Mouse (Mus musculus): ENCODE data around the gene Sez6l. TPM values are rescaled to one million over a fixed set of nuclear protein-coding genes. Genes with fewer than 3 reads are reported as not detected.

The Sez6l gene
- polyA plus RNA-seq, 1 experiment from 2014 or later: 0.31 TPM

DNA sequence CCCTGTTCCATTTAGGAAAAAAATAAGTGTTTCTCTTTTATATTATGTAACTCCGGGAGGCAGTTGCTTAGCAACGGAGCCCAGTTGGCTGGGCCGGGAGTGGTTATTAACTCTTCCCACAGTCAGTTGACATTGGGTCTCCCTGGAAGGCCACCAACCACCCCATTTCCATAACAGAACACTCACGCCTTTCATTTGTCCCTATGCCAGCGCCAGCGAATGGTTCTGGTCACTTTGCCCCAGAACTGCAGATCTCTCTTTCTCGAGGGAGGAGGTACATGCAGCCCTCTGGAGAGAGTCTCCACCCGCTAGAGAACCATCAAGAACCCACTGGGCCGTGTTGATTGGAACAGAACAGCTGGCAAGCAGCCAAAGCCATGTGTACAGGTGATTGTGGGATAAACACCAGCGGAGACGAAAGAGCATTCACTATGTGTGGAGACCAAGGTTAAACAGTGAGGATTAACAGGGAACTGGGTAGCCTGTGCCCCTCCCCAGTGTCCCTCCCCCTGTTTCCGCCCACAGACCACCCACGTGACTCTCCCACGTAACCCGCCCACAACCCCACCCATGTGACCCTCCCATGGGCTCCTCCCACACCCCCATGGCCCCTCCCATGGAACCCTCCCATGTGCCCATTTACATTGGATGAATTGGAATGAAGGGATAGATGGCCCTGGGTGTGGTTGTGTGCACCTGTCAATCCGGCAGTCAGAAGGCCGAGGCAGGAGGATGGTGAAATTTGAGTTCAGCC lies 24.8 kb downstream of the Sez6l start:
- no peaks in the 10 kb centered on the region for H3K9me3 ChIP-seq (ENCODE audit: control insufficient read depth, low read length)
- no peak overlapping the region for H3K9ac ChIP-seq (ENCODE audit: low read length)
- H3K4me1 ChIP-seq (ENCODE audit: control insufficient read depth in 2 of 2, insufficient read depth in 2 of 2, low read length in 2 of 2): peaks cover 4 to 6% of the 10 kb centered on the region in 2 experiments; a peak in 3 of 4 replicates
- no peak overlapping the region for H3K4me2 ChIP-seq (ENCODE audit: low read length)
- H3K27me3 ChIP-seq (ENCODE audit: control insufficient read depth, insufficient read depth, low read length): peaks cover 23% of the 10 kb centered on the region
- 58% methylated on average over 17 of the region's 17 CpGs for WGBS
- ATAC-seq (ENCODE audit: insufficient number of reproducible peaks, insufficient read depth, low FRiP score, low read depth): no peak
- H3K4me3 ChIP-seq (ENCODE audit: control insufficient read depth in 1 of 2, insufficient read depth in 1 of 2, low read depth in 1 of 2, low read length in 2 of 2): no peak overlapping the region
- no peak overlapping the region for H3K27ac ChIP-seq (replicated peaks in 1 of 2; ENCODE audit: control insufficient read depth in 1 of 2, insufficient read depth in 1 of 2, low read depth in 2 of 2, low read length in 2 of 2)
- H3K36me3 ChIP-seq (ENCODE audit: control insufficient read depth, insufficient read depth, low read length): no peaks in the 10 kb centered on the region

DNA sequence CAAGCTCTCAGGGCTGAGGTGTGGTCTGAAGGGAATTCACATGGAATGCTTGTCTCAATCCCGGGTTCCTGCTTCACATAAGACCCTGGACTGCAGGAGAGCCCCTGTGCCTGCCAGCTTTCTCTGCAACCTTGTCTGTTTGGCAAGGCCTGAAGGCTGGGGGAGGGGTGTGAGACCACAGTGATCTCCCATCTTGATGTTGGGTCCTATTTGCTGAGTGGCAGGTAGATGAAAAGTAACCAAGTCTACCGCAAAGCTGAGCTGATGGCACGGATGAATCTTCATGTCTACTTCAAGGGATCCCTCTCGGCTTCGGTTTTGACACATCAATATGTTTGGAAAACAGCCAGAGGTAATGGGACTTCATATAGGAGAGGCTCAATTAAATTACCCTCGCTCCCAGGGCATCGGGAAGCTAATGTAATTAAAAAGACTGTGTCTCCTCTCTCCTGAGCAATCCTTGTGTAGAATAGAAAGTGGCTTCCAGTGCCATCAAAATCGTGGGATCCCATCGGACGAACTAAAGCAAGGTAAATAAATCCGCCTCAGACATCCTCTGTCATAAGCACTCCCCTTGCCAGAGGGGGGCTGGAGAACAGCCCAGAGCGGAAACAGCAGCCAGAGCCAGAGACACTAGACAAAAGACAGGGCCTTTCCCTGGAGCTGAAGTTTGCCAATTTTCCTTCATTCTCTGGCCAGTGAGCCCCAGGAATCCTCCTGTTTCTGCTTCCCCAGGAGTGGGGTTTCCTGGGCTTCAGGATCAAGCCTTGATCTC lies 28.0 kb downstream of the Sez6l start:
- no peak overlapping the region for H3K4me3 ChIP-seq (ENCODE audit: control insufficient read depth in 1 of 2, insufficient read depth in 1 of 2, low read depth in 1 of 2, low read length in 2 of 2)
- no peak overlapping the region for H3K4me2 ChIP-seq (ENCODE audit: low read length)
- H3K4me1 ChIP-seq (ENCODE audit: control insufficient read depth in 2 of 2, insufficient read depth in 2 of 2, low read length in 2 of 2): peaks cover 4 to 6% of the 10 kb centered on the region in 2 experiments; a peak in 3 of 4 replicates
- H3K9ac ChIP-seq (ENCODE audit: low read length): no peak overlapping the region
- 64% methylated on average over 12 of the region's 12 CpGs for WGBS
- no peaks in the 10 kb centered on the region for H3K9me3 ChIP-seq (ENCODE audit: control insufficient read depth, low read length)
- peaks cover 25% of the 10 kb centered on the region for H3K27me3 ChIP-seq (ENCODE audit: control insufficient read depth, insufficient read depth, low read length)
- peak overlapping the region; percentile 15 to 52; a peak in 2 of 4 replicates for H3K27ac ChIP-seq (replicated peaks in 1 of 2; ENCODE audit: control insufficient read depth in 1 of 2, insufficient read depth in 1 of 2, low read depth in 2 of 2, low read length in 2 of 2)
- no peaks in the 10 kb centered on the region for H3K36me3 ChIP-seq (ENCODE audit: control insufficient read depth, insufficient read depth, low read length)
- 0 out of 2 replicates have a peak, but pooled peaks have one; percentile 47 for ATAC-seq (ENCODE audit: insufficient number of reproducible peaks, insufficient read depth, low FRiP score, low read depth)

DNA sequence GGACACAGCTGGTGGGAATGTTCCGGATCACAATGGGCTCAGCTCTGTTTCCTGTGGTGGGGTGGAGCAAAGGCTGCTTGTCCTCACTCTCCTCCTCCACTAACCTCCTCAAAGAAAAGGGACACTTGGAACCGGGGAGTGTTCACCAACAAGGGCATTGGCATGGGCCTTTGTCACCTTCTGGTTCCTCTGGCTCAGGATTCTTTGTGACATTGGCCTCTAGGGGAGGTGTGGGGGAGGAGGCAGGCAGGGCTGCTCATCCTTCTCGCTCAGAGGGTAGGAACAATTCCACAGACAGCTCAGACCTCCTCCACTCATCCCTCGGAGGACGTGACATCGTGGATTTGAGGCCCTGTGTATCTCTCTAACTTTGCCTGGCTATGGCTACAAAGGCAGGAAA lies 30.2 kb downstream of the Sez6l start:
- H3K4me1 ChIP-seq (ENCODE audit: control insufficient read depth in 2 of 2, insufficient read depth in 2 of 2, low read length in 2 of 2): peaks cover 4 to 6% of the 10 kb centered on the region in 2 experiments; a peak in 3 of 4 replicates
- no peaks in the 10 kb centered on the region for H3K36me3 ChIP-seq (ENCODE audit: control insufficient read depth, insufficient read depth, low read length)
- H3K9ac ChIP-seq (ENCODE audit: low read length): no peak overlapping the region
- no peak overlapping the region for H3K4me2 ChIP-seq (ENCODE audit: low read length)
- H3K4me3 ChIP-seq (ENCODE audit: control insufficient read depth in 1 of 2, insufficient read depth in 1 of 2, low read depth in 1 of 2, low read length in 2 of 2): no peak overlapping the region
- H3K27me3 ChIP-seq (ENCODE audit: control insufficient read depth, insufficient read depth, low read length): peaks cover 38% of the 10 kb centered on the region
- WGBS: 49% methylated on average over 6 of the region's 6 CpGs
- H3K9me3 ChIP-seq (ENCODE audit: control insufficient read depth, low read length): no peaks in the 10 kb centered on the region
- ATAC-seq (ENCODE audit: insufficient number of reproducible peaks, insufficient read depth, low FRiP score, low read depth): no peak
- H3K27ac ChIP-seq (replicated peaks in 1 of 2; ENCODE audit: control insufficient read depth in 1 of 2, insufficient read depth in 1 of 2, low read depth in 2 of 2, low read length in 2 of 2): no peak overlapping the region

DNA sequence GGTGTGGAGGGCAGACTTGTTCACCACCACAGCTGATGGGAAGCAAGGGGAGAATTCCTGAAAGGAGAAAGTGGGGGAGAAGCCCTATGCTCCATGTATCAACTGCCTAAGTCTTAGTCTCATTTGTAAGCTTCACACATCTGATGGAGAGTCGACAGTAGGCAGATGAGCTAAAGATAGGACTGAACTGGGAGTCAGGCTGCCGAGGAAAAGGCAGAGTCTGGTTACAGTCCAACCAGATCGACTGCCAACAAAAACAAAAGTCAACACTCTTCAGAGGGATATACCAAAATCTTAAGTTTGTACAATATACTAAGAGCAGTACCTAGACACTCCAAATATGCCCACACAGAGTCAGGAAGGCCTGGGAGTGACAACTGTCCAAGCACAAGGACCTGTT lies 38.7 kb downstream of the Sez6l start:
- H3K4me1 ChIP-seq (ENCODE audit: control insufficient read depth in 2 of 2, insufficient read depth in 2 of 2, low read length in 2 of 2): peaks cover 4 to 5% of the 10 kb centered on the region in 2 experiments; a peak in 3 of 4 replicates
- no peak overlapping the region for H3K4me3 ChIP-seq (ENCODE audit: control insufficient read depth in 1 of 2, insufficient read depth in 1 of 2, low read depth in 1 of 2, low read length in 2 of 2)
- no peak overlapping the region for H3K9ac ChIP-seq (ENCODE audit: low read length)
- WGBS: 29% methylated on average over 3 of the region's 3 CpGs
- H3K27ac ChIP-seq (replicated peaks in 1 of 2; ENCODE audit: control insufficient read depth in 1 of 2, insufficient read depth in 1 of 2, low read depth in 2 of 2, low read length in 2 of 2): no peak overlapping the region
- no peak for ATAC-seq (ENCODE audit: insufficient number of reproducible peaks, insufficient read depth, low FRiP score, low read depth)
- peaks cover 3% of the 10 kb centered on the region; the same call in 1 of the 2 replicates for H3K9me3 ChIP-seq (ENCODE audit: control insufficient read depth, low read length)
- no peak overlapping the region for H3K4me2 ChIP-seq (ENCODE audit: low read length)
- peaks cover 30% of the 10 kb centered on the region for H3K27me3 ChIP-seq (ENCODE audit: control insufficient read depth, insufficient read depth, low read length)
- H3K36me3 ChIP-seq (ENCODE audit: control insufficient read depth, insufficient read depth, low read length): no peaks in the 10 kb centered on the region

DNA sequence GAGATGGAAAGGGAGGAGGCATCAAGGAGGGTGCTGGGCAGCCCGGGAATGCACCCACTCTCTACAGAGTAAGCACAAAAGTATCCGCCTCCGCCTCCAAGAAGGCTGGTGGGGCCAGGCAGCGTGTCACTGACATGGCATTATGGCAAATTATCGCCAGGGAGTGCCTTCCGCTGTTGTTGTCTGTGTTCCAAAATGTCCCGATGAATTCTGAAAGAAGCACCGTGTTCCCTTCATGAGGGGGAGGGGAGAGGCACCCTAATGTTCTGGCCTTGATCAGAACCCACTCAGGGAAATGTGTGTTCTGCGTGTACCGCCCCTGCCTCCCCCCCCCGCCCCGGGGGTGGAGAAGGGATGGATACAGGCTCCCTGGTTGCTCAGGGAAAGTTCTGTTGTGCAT lies 41.1 kb downstream of the Sez6l start:
- H3K9ac ChIP-seq (ENCODE audit: low read length): no peak overlapping the region
- peaks cover 29% of the 10 kb centered on the region for H3K27me3 ChIP-seq (ENCODE audit: control insufficient read depth, insufficient read depth, low read length)
- H3K27ac ChIP-seq (replicated peaks in 1 of 2; ENCODE audit: control insufficient read depth in 1 of 2, insufficient read depth in 1 of 2, low read depth in 2 of 2, low read length in 2 of 2): no peak overlapping the region
- 63% methylated on average over 12 of the region's 12 CpGs for WGBS
- H3K4me3 ChIP-seq (ENCODE audit: control insufficient read depth in 1 of 2, insufficient read depth in 1 of 2, low read depth in 1 of 2, low read length in 2 of 2): no peak overlapping the region
- peaks cover 4 to 5% of the 10 kb centered on the region in 2 experiments; a peak in 2 of 4 replicates for H3K4me1 ChIP-seq (ENCODE audit: control insufficient read depth in 2 of 2, insufficient read depth in 2 of 2, low read length in 2 of 2)
- peak overlapping the region; percentile 16; the same call in 1 of the 2 replicates for H3K4me2 ChIP-seq (ENCODE audit: low read length)
- no peak for ATAC-seq (ENCODE audit: insufficient number of reproducible peaks, insufficient read depth, low FRiP score, low read depth)
- H3K9me3 ChIP-seq (ENCODE audit: control insufficient read depth, low read length): peaks cover 8% of the 10 kb centered on the region
- H3K36me3 ChIP-seq (ENCODE audit: control insufficient read depth, insufficient read depth, low read length): no peaks in the 10 kb centered on the region

DNA sequence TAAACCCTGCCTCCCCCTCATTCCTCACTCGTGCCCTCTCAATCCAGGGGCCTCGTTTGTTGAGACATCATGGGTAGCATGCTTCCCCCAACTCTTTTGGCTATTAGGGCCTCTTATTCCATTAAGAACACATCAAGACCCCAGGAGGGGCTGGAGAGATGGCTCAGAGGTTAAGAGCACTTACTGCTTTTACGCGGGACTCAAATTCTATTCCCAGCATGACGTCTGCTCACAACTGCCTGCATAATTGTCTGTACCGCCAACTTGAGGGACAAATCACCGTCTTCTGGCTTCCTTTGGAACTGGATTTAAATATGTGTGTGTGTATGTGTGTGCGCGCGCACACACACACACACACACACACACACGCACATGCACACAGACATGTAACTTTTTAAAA lies 42.8 kb downstream of the Sez6l start:
- Histone ChIP-seq H3K4me2 (ENCODE audit: low read length) (no peak overlapping the region), H3K36me3 (ENCODE audit: control insufficient read depth, insufficient read depth, low read length) (no peaks in the 10 kb centered on the region), H3K27me3 (ENCODE audit: control insufficient read depth, insufficient read depth, low read length) (peaks cover 34% of the 10 kb centered on the region), H3K9ac (ENCODE audit: low read length) (no peak overlapping the region), H3K4me3 (ENCODE audit: control insufficient read depth in 1 of 2, insufficient read depth in 1 of 2, low read depth in 1 of 2, low read length in 2 of 2) (no peak overlapping the region), H3K4me1 (ENCODE audit: control insufficient read depth in 2 of 2, insufficient read depth in 2 of 2, low read length in 2 of 2) (peaks cover 4 to 5% of the 10 kb centered on the region in 2 experiments; a peak in 2 of 4 replicates), H3K9me3 (ENCODE audit: control insufficient read depth, low read length) (peaks cover 5% of the 10 kb centered on the region), H3K27ac (replicated peaks in 1 of 2; ENCODE audit: control insufficient read depth in 1 of 2, insufficient read depth in 1 of 2, low read depth in 2 of 2, low read length in 2 of 2) (no peak overlapping the region)
- 57% methylated on average over 11 of the region's 11 CpGs for WGBS
- no peak for ATAC-seq (ENCODE audit: insufficient number of reproducible peaks, insufficient read depth, low FRiP score, low read depth)

DNA sequence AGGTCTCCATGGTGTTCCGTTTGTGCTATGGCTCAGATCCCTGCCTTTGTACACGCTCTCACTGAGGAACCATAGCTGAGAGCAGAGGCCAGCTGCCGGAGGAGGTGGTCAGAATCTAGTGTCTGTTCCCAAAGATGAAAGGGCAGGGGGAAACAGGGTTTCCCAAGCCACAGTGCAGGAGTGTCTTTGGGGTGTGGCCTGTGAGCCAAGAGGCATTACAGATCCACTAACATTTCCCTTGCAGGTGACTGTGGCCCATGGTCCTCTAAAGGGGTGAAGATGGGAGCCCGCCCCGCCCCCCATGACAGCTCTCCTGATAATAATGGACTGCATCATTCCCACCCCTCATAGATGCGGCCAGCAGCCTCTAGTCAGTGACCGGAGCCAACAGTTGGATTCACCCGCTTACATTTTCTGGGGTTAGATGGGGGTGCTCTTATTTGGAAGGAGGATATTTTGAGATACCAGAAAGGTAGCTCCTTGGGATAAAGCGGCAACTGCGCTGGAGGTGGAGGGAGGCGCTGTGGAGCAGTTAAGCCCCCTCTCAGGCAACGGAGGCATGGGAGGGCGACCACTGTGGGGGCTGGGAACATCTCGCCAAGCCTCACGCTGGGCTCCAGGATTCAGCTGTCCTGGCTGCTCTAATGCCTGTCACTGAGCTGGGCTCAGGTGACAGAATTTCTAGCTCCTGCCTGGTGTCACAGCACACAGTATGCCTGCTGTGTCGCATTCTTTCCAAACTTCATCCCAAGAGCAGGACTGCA lies 43.5 kb downstream of the Sez6l start:
- H3K9me3 ChIP-seq (ENCODE audit: control insufficient read depth, low read length): peaks cover 5% of the 10 kb centered on the region
- no peak overlapping the region for H3K4me2 ChIP-seq (ENCODE audit: low read length)
- WGBS: 47% methylated on average over 16 of the region's 16 CpGs
- peaks cover 34% of the 10 kb centered on the region for H3K27me3 ChIP-seq (ENCODE audit: control insufficient read depth, insufficient read depth, low read length)
- H3K36me3 ChIP-seq (ENCODE audit: control insufficient read depth, insufficient read depth, low read length): no peaks in the 10 kb centered on the region
- no peak overlapping the region for H3K4me3 ChIP-seq (ENCODE audit: control insufficient read depth in 1 of 2, insufficient read depth in 1 of 2, low read depth in 1 of 2, low read length in 2 of 2)
- no peak overlapping the region for H3K27ac ChIP-seq (replicated peaks in 1 of 2; ENCODE audit: control insufficient read depth in 1 of 2, insufficient read depth in 1 of 2, low read depth in 2 of 2, low read length in 2 of 2)
- H3K9ac ChIP-seq (ENCODE audit: low read length): no peak overlapping the region
- no peak for ATAC-seq (ENCODE audit: insufficient number of reproducible peaks, insufficient read depth, low FRiP score, low read depth)
- H3K4me1 ChIP-seq (ENCODE audit: control insufficient read depth in 2 of 2, insufficient read depth in 2 of 2, low read length in 2 of 2): peaks cover 4 to 5% of the 10 kb centered on the region in 2 experiments; a peak in 2 of 4 replicates

All from heart, embryonic 14.5 days (tissue).